Mouse (Mus musculus): ENCODE results near the gene Ptprm. TPM values are rescaled to one million over a fixed set of nuclear protein-coding genes. Genes with fewer than 3 reads are reported as not detected.
A peak's percentile ranks its signal among the peaks of the same experiment; 100 is the strongest.
"Not testable (repeated sequence)": the region's sequence is repeated elsewhere in the genome, so short reads cannot be mapped to it uniquely, and the experiment has no call there.

Ptprm gene
- polyA plus RNA-seq, 1 experiment: 34.2 TPM

DNA sequence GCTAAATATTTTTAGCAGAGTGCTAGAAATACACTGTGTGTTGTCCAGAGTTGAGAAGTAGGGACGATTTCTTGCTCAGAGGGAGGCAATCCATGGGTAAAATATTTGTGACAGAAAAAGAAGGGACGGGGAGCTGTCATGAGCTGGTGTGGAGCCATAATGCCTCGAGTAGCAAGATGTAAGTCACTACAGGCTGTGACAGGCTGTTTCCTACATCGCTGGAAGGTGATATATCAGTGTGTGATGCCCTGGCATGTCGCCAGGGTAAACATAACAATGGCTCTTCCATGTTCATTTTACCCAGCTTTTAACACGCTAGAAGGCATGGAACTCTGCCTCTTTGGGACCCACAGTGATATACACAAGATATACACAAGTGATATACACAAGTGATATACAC is 476.7 kb downstream of the Ptprm start:
- no peak for DNase-seq
- Histone ChIP-seq H3K4me1 (ENCODE audit: control insufficient read depth, insufficient read depth, low read length) (no peaks in the 10 kb centered on the region), H3K27me3 (ENCODE audit: control insufficient read depth, insufficient read depth, low read length) (no peaks in the 10 kb centered on the region), H3K4me3 (replicated peaks; ENCODE audit: insufficient read depth, low read depth, low read length) (no peak overlapping the region), H3K27ac (ENCODE audit: insufficient read depth, low read length) (no peak overlapping the region)
- 60% methylated on average over 6 of the region's 6 CpGs for WGBS
- no peak for TF ChIP-seq CTCF (IDR thresholded peaks at IDR 0.05; ENCODE audit: borderline replicate concordance, insufficient read depth, low read depth, low read length)
- no peak for TF ChIP-seq POLR2A (IDR thresholded peaks at IDR 0.05; ENCODE audit: borderline replicate concordance, insufficient read depth, low read length)

- Histone ChIP-seq H3K27ac (ENCODE audit: insufficient read depth, low read length) (no peak overlapping the region), H3K4me3 (replicated peaks; ENCODE audit: insufficient read depth, low read depth, low read length) (no peak overlapping the region), H3K4me1 (ENCODE audit: control insufficient read depth, insufficient read depth, low read length) (no peaks in the 10 kb centered on the region), H3K27me3 (ENCODE audit: control insufficient read depth, insufficient read depth, low read length) (no peaks in the 10 kb centered on the region)
- WGBS: 66% methylated on average over 11 of the region's 11 CpGs
- TF ChIP-seq CTCF (IDR thresholded peaks at IDR 0.05; ENCODE audit: borderline replicate concordance, insufficient read depth, low read depth, low read length) (no peak), POLR2A (IDR thresholded peaks at IDR 0.05; ENCODE audit: borderline replicate concordance, insufficient read depth, low read length) (no peak)
- no peak for DNase-seq
These were observed 479.4 kb downstream of the Ptprm start for GRCm38 (mm10) chr17:66874810-66875209.

- 90% methylated on average over 4 of the region's 4 CpGs for whole genome bisulfite sequencing
- no peak overlapping the region for H3K4me3 ChIP-seq (replicated peaks; ENCODE audit: insufficient read depth, low read depth, low read length)
- no peaks in the 10 kb centered on the region for H3K4me1 ChIP-seq (ENCODE audit: control insufficient read depth, insufficient read depth, low read length)
- no peaks in the 10 kb centered on the region for H3K27me3 ChIP-seq (ENCODE audit: control insufficient read depth, insufficient read depth, low read length)
- no peak for TF ChIP-seq CTCF (IDR thresholded peaks at IDR 0.05; ENCODE audit: borderline replicate concordance, insufficient read depth, low read depth, low read length)
- TF ChIP-seq POLR2A (IDR thresholded peaks at IDR 0.05; ENCODE audit: borderline replicate concordance, insufficient read depth, low read length): no peak
- H3K27ac ChIP-seq (ENCODE audit: insufficient read depth, low read length): no peak overlapping the region
- DNase-seq: no peak
These were observed 482.9 kb downstream of the Ptprm start for GRCm38 (mm10) chr17:66871396-66871795.

- 86% methylated on average over 13 of the region's 13 CpGs for WGBS
- H3K4me3 ChIP-seq (replicated peaks; ENCODE audit: insufficient read depth, low read depth, low read length): no peak overlapping the region
- no peak for DNase-seq
- H3K27ac ChIP-seq (ENCODE audit: insufficient read depth, low read length): no peak overlapping the region
- H3K4me1 ChIP-seq (ENCODE audit: control insufficient read depth, insufficient read depth, low read length): no peaks in the 10 kb centered on the region
- H3K27me3 ChIP-seq (ENCODE audit: control insufficient read depth, insufficient read depth, low read length): no peaks in the 10 kb centered on the region
- TF ChIP-seq CTCF (IDR thresholded peaks at IDR 0.05; ENCODE audit: borderline replicate concordance, insufficient read depth, low read depth, low read length): no peak
- no peak for TF ChIP-seq POLR2A (IDR thresholded peaks at IDR 0.05; ENCODE audit: borderline replicate concordance, insufficient read depth, low read length)
These were observed 484.7 kb downstream of the Ptprm start for GRCm38 (mm10) chr17:66869581-66870002.

GRCm38 (mm10) chr17:66864441-66864840 is 489.8 kb downstream of the Ptprm start:
- H3K4me1 ChIP-seq (ENCODE audit: control insufficient read depth, insufficient read depth, low read length): no peaks in the 10 kb centered on the region
- H3K27me3 ChIP-seq (ENCODE audit: control insufficient read depth, insufficient read depth, low read length): no peaks in the 10 kb centered on the region; the same call in 1 of the 2 replicates
- no peak overlapping the region for H3K27ac ChIP-seq (ENCODE audit: insufficient read depth, low read length)
- no peak for TF ChIP-seq CTCF (IDR thresholded peaks at IDR 0.05; ENCODE audit: borderline replicate concordance, insufficient read depth, low read depth, low read length)
- no peak for TF ChIP-seq POLR2A (IDR thresholded peaks at IDR 0.05; ENCODE audit: borderline replicate concordance, insufficient read depth, low read length)
- no peak for DNase-seq
- no peak overlapping the region for H3K4me3 ChIP-seq (replicated peaks; ENCODE audit: insufficient read depth, low read depth, low read length)
- WGBS: 84% methylated on average over 4 of the region's 4 CpGs

DNA sequence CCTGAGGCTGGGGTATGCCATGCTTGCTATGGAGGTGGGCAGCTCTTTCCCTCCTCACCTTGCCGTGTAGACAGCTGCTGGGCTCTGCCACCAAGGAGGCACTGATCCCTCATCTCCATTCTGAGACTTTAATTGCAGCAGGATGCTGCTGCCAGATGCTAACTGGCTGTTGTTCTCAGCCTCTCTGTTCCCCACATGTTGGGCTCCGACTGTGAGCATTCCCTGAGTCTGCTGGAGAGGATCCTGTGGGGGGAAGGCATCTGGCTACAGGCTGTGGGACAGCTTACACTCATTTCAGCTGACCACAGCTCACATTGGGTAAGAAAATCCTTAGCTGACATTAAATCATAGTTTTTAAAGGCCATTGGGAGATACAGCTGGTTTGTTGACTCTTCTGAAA is 492.7 kb downstream of the Ptprm start:
- 43% methylated on average over 2 of the region's 2 CpGs for WGBS

DNA sequence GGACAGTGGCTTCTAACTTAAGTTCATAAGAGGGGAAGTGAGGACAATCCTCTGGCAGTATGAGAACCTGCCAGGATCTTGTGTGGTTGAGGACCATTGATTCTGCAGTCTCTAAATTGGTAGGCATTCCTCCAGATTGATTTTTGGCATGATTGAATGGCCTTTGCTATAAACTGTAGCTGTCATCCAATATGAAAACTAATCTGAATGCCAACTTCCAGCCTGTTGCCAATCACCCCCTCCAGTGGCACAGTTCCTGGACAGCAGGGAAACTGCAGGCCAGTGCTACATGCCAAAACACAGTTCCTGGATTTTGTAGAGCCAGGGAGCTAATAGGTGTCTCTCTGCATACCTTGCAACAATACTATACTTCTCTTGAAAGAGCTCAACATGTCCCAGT is 495.5 kb downstream of the Ptprm start:
- Histone ChIP-seq H3K27me3 (ENCODE audit: control insufficient read depth, insufficient read depth, low read length) (no peaks in the 10 kb centered on the region), H3K27ac (ENCODE audit: insufficient read depth, low read length) (no peak overlapping the region), H3K4me1 (ENCODE audit: control insufficient read depth, insufficient read depth, low read length) (no peaks in the 10 kb centered on the region), H3K4me3 (replicated peaks; ENCODE audit: insufficient read depth, low read depth, low read length) (no peak overlapping the region)
- no peak for TF ChIP-seq POLR2A (IDR thresholded peaks at IDR 0.05; ENCODE audit: borderline replicate concordance, insufficient read depth, low read length)
- no peak for TF ChIP-seq CTCF (IDR thresholded peaks at IDR 0.05; ENCODE audit: borderline replicate concordance, insufficient read depth, low read depth, low read length)
- peak; percentile 17 to 53 for DNase-seq

More for the DNA sequence above, 492.7 kb downstream of the Ptprm start:
- no peak for DNase-seq
- H3K4me1 ChIP-seq (ENCODE audit: control insufficient read depth, insufficient read depth, low read length): no peaks in the 10 kb centered on the region
- H3K4me3 ChIP-seq (replicated peaks; ENCODE audit: insufficient read depth, low read depth, low read length): no peak overlapping the region
- TF ChIP-seq POLR2A (IDR thresholded peaks at IDR 0.05; ENCODE audit: borderline replicate concordance, insufficient read depth, low read length): no peak
- TF ChIP-seq CTCF (IDR thresholded peaks at IDR 0.05; ENCODE audit: borderline replicate concordance, insufficient read depth, low read depth, low read length): no peak
- H3K27me3 ChIP-seq (ENCODE audit: control insufficient read depth, insufficient read depth, low read length): no peaks in the 10 kb centered on the region; the same call in 1 of the 2 replicates
- no peak overlapping the region for H3K27ac ChIP-seq (ENCODE audit: insufficient read depth, low read length)

- no peak for DNase-seq
- 91% methylated on average over 6 of the region's 6 CpGs for WGBS
- no peak overlapping the region for H3K27ac ChIP-seq (ENCODE audit: insufficient read depth, low read length)
- no peak for TF ChIP-seq CTCF (IDR thresholded peaks at IDR 0.05; ENCODE audit: borderline replicate concordance, insufficient read depth, low read depth, low read length)
- TF ChIP-seq POLR2A (IDR thresholded peaks at IDR 0.05; ENCODE audit: borderline replicate concordance, insufficient read depth, low read length): no peak
- H3K27me3 ChIP-seq (ENCODE audit: control insufficient read depth, insufficient read depth, low read length): no peaks in the 10 kb centered on the region
- H3K4me1 ChIP-seq (ENCODE audit: control insufficient read depth, insufficient read depth, low read length): no peaks in the 10 kb centered on the region
- no peak overlapping the region for H3K4me3 ChIP-seq (replicated peaks; ENCODE audit: insufficient read depth, low read depth, low read length)
These were observed 501.8 kb downstream of the Ptprm start for GRCm38 (mm10) chr17:66852496-66852895.

DNA sequence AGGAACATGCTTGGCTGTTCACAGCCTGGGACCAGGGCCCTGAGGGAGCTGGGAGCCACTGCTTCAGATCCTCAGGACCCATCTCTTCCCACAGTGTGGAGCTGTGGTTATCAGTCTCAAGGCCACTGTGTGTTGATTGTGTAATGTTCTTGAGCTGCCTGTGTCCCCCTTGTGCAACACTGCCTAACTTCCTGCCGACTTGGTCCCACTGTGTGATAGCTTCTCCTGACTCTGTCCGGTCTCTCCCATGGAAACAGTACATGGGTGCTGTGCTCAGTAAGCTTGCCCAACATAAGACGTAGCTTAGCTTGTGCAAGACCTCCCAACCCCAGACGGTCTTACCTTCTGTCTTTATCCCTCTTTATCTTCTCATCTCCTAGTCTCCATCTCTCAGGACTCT is 507.2 kb downstream of the Ptprm start:
- H3K4me3 ChIP-seq (replicated peaks; ENCODE audit: insufficient read depth, low read depth, low read length); DNase-seq; H3K4me1 ChIP-seq (ENCODE audit: control insufficient read depth, insufficient read depth, low read length); H3K27ac ChIP-seq (ENCODE audit: insufficient read depth, low read length); H3K27me3 ChIP-seq (ENCODE audit: control insufficient read depth, insufficient read depth, low read length): not testable (repeated sequence)
- 95% methylated on average over 4 of the region's 4 CpGs for WGBS

Data from cerebellum, adult 2 months (tissue).